In the genomic region with DNA sequence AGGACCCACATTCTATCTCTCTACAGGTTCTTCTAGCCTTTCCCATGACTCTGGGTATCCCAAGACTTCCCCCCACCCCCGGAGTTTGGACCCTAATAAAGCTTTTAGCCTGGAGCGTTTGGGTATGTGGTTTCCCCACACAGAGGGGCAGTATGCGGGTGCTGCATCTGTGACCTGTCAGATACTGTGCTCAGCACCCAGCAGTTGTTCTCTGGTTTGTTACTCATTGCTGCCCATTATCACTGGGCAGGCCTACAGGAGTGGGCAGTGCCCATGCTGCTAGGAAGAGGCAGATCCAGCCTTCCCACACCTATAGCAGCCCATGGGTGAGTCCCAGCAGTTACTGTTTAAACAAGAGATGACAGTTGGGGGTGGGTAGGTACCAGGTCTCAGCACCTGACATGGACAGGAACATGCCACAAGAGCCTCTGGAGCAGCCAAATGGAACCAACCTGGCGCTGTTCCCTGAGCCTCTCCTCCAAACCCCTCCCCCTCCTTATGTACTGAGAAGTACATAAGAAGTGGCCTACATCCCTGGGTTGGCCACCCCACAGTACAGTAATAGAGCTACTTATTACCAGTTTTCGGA, we compare ENCODE assay signal across 1 mouse cellular context.
TF ChIP-seq lines count a peak whose summit lies in the region.

No protein-coding gene starts in this region.

TF ChIP-seq in myocyte, 11 proteins besides CTCF, POLR2A, EP300 and RAD21 (continued from another document):
- peak in 1 of 3 experiments; percentile 74 for TF ChIP-seq MYOG (IDR thresholded peaks at IDR 0.05; ENCODE audit: control insufficient read depth in 1 of 3, insufficient read depth in 1 of 3, insufficient read length in 2 of 3, low read depth in 2 of 3)
TF ChIP-seq in myocyte: peak in this region for 3.
